Mouse (Mus musculus) bone marrow, adult 2 months (tissue): ENCODE results near the gene Syt11. TPM values are rescaled to one million over a fixed set of nuclear protein-coding genes. Genes with fewer than 3 reads are reported as not detected.
A peak's percentile ranks its signal among the peaks of the same experiment; 100 is the strongest.
"Not testable (repeated sequence)": the region's sequence is repeated elsewhere in the genome, so short reads cannot be mapped to it uniquely, and the experiment has no call there.

Experiments used
- H3K27ac ChIP-seq: fragments of 200-500 bp; 2 replicates; pipeline ENCODE4 v1.5.1; 2012; ENCODE audit warnings: low read depth, mild to moderate bottlenecking, control low read depth, inconsistent platforms, low read length; ENCODE audit not compliant: control insufficient read depth, poor library complexity, insufficient read depth
- H3K4me1 ChIP-seq: fragments of 200-500 bp; 2 replicates; pipeline ENCODE4 v1.6.1; 2011; ENCODE audit warnings: low read length; ENCODE audit not compliant: control insufficient read depth, insufficient read depth
- H3K4me3 ChIP-seq: fragments of 200-500 bp; replicated peaks from 2 replicates; pipeline ENCODE3; 2011; ENCODE audit warnings: mild to moderate bottlenecking, low read depth, low read length, control low read depth; ENCODE audit not compliant: control insufficient read depth
- CTCF ChIP-seq: fragments of 200-500 bp; IDR thresholded peaks from 2 replicates; pipeline ENCODE4 v1.5.1; 2011; ENCODE audit warnings: low read length, control low read depth; ENCODE audit not compliant: control insufficient read depth, insufficient read depth
- POLR2A ChIP-seq: fragments of 200-500 bp; IDR thresholded peaks from 2 replicates; pipeline ENCODE4 v1.6.1; 2011; ENCODE audit warnings: low read depth, mild to moderate bottlenecking, control low read depth, low read length, borderline replicate concordance; ENCODE audit not compliant: control insufficient read depth
- WGBS: fragments of 180-500 bp; shearing (Covaris S2); methylation state at CpG from one replicate; pipeline ENCODE4 v1.1.7; 2018; 5-methylcytosine and 5-hydroxymethylcytosine counted together
- polyA plus RNA-seq: library from polyadenylated mRNA; stranded (reverse); fragments of >200 nt; gene quantifications from 2 replicates; pipeline ENCODE4 v1.2.4, GENCODE M21; 2011; ENCODE audit warnings: low replicate concordance; ENCODE audit not compliant: missing spikeins, insufficient read depth, insufficient read length

The Syt11 gene
- polyA plus RNA-seq: 3.4 and 5.5 TPM in 2 replicates

DNA sequence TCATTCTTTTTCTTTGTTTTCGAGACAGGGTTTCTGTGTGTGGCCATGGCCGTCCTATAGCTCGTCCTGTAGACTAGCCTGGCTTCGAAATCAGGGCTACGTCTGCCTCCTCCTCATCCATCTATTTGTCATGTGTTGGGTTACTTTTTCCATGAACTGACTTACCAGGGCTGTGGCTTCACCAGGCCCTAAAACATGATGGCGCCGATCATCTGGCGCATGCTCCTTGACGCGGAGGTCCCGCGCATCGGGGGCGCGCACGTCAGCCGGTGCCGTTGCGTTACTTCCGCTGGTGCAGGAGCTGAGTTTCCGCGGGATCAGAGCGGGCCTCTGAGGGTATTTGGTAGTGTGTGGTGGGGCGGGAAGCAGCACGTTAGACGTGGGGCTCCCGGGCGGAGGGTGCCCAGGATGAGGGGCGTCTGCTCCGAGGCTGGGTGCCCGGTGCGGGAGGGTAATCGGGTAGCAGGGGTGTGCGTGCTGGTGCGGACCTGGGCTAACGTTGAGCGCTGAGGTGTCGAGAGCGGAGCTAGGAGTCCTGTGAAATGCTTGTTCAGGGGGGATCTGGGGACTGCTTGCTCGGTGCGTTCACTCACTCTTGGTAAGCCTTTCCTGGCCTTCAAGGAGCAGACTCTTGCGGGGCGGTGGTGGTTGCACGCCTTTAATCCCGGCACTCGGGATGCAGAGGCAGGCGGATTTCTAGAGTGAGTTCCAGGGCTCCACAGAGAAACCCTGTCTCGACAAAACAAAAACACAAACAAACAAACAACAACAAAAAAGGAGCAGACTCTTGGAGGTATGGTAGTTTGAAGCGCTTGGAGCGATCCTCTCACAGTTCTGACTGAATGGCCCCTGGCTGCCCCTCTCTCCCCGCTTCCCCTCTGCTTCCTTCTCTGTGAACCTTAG lies at the start of gene Syt11:
Gene Syt11, minus strand, starts transcription at position 226 of the 903 bp plus-strand sequence.
- not testable (repeated sequence) for H3K27ac ChIP-seq, H3K4me1 ChIP-seq
- peak within 1 kb of the TSS; percentile 61 for H3K4me3 ChIP-seq
- WGBS: 4% methylated on average over 38 of the region's 51 CpGs

DNA sequence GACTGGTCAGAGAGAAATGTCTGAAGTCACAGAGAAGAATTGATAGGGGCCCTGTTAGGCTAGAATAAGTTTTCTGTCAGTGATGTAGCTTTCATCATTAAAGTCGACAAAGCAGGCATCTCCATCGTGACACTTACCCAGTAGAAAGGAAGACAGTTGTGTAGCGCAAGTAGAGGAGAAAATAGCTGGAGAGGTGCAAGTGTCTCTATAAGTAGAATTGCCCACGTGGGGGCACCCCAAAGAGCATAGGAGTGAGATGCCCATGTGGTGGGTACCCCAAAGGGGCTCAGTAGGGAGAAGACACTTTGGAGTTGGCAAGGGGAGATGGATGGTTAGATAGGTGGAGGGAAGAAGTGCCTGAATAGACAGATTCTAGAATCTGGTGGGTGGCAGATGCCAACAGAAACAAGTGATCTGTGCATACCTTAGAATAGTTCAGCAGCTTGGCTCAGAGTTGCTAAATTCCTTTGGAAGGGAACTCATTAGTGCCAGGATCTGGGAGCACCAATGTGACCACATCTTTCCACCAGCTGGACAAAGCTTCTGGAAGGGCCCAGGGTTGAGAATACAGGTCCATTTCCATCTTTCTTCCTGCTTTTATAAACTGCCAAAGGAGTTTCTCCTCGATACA lies 29.1 kb upstream of the Syt11 start:
- H3K4me3 ChIP-seq: no peak overlapping the region
- TF ChIP-seq CTCF: no peak
- TF ChIP-seq POLR2A: no peak
- WGBS: 87% methylated on average over 5 of the region's 5 CpGs
- H3K4me1 ChIP-seq: no peaks in the 10 kb centered on the region
- H3K27ac ChIP-seq: no peak overlapping the region

DNA sequence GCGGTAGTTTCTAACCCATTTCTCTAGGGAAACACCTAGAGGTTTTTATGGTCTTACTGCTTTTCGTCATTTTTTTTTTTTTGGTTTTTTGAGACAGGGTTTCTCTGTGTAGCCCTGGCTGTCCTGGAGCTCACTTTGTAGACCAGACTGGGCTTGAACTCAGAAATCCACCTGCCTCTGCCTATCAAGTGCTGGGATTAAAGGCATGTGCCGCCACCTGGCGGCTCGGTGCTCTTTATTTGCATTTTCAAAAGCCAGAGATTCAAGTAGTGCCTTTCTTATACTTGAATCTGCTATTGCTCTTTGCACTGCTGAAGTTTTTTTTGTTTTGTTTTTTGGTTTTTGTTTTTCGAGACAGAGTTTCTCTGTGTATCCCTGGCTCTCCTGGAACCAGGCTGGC lies 22.5 kb upstream of the Syt11 start:
- H3K4me3 ChIP-seq, H3K27ac ChIP-seq, H3K4me1 ChIP-seq: not testable (repeated sequence)
- 85% methylated on average over 6 of the region's 6 CpGs for WGBS

DNA sequence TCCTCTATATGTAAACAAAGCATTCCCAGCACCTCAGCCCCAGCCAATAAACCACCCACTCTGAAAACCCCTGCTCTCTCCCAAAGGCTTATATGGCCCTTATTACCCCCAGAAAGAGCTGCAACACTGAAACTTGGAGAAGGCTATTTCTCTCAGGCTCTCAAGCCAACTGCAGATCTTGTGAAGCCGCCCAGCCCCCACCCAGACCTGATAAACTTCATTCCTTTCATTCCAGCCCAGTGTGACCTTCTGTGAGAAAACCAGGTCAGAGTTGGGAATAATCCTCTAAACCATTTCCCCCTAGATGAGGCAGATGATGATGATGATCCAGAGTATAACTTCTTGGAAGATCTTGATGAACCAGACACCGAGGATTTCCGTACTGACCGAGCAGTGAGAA lies 13.1 kb upstream of the Syt11 start:
- not testable (repeated sequence) for H3K4me3 ChIP-seq, H3K27ac ChIP-seq, H3K4me1 ChIP-seq
- WGBS: 96% methylated on average over 3 of the region's 4 CpGs

DNA sequence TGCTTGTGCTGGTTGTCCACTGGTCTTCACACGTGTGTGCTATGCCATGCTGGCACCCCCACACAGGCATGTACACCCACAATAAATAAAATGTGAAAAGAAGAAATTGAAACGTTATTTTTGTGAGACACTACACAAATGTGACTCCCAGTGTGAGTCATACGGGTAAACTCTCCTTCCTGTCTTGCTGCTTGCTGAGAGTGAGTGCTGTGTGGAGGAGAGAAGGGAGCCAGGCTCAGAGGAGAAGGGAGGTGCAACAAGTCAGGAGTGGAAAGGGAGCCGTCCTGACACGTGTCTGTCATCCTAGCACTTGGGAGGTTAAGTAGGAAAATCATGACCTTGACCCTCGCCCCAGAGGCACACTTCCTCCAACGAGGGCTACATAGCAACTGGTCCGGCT lies 11.8 kb upstream of the Syt11 start:
- not testable (repeated sequence) for H3K4me1 ChIP-seq, H3K4me3 ChIP-seq, H3K27ac ChIP-seq
- WGBS: no CpG with 5 or more reads among the region's 8 CpGs

DNA sequence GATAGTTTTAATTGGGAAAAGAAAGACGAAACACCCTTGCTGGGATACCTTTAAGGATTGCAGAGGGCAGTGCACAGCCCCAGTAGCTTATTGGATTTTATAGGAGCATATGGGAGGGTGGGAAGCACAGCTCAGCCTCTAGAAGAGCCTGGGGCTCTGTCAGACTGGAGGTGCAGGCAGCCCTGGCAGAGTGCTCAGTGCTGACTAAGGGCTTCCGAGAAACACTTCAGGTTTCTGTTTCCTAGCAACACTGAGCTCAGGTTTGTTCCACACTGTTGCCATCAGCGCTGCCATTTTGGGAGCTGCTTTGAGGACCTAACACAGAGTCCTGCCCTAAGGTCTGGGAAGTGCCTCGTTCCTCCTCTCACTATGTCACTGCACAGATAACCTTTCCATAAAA lies 11.4 kb upstream of the Syt11 start:
- 83% methylated on average over 1 of the region's 4 CpGs for WGBS
- not testable (repeated sequence) for H3K4me1 ChIP-seq, H3K27ac ChIP-seq, H3K4me3 ChIP-seq

DNA sequence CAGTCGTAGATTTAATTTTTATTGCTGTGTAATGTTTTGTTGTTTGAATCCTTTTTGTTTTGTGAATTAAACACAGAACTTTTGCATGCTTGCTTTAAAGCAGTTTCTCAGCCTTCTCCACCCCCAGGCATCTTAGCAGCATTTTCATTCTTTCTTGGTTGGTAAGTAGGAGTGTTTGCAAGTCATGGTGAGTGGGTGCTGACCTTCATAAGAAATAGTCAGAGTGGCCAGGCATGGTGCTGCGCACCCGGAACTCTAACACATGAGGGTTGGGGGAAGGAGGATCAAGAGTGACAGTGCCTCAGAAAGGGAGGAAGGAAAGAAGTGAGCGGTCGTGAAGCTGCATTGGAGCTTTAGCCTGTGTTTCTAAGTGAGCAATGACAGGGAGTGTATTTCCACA lies 9.9 kb upstream of the Syt11 start:
- WGBS: 92% methylated on average over 5 of the region's 5 CpGs
- H3K4me1 ChIP-seq: no peaks in the 10 kb centered on the region
- H3K27ac ChIP-seq: no peak overlapping the region
- H3K4me3 ChIP-seq: no peak overlapping the region
- no peak for TF ChIP-seq POLR2A
- no peak for TF ChIP-seq CTCF

DNA sequence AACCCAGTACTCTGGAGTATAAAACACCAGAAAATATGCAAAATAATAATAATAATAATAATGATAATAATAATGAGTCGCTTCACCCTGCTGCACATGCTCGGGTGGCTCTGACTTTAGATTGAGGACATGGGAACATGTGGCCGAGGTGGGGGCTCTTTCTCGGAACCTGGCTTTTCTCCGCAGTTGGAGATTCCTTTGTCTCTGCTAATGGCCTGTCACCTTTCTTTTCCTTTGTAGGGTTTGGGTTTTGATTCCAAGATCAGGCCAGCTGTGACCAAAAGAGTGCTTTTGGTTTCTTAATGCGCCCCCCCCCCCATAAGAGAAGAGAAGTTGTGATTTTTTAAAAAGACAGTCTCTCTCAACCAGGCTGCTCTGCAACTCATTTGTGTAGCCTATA lies 1.8 kb downstream of the Syt11 start:
- WGBS: 90% methylated on average over 6 of the region's 6 CpGs

DNA sequence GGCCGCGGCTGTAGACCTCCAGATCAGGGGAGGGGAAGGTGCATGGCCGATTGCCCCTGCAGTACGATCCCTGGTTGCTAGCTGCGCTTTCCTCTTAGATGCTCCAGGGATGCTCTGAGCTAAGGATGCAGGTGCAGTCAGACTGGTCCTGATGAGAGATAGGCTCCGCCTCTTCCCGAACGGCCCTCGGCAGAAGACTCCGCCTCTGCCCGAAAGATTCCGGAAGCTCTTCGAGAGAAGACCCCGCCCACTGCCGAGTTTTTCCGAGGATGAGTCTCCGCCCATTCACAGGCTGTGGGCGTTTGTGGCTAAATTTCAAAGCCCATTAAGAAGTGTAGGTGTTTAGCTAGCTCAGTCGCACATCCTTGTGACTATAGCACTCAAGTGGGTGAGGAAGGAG lies 2.6 kb downstream of the Syt11 start:
- not testable (repeated sequence) for H3K4me1 ChIP-seq, H3K27ac ChIP-seq, H3K4me3 ChIP-seq
- WGBS: under 1% methylated on average over 19 of the region's 19 CpGs

More for the DNA sequence above, 1.8 kb downstream of the Syt11 start:
- H3K4me1 ChIP-seq, H3K27ac ChIP-seq, H3K4me3 ChIP-seq: not testable (repeated sequence)

DNA sequence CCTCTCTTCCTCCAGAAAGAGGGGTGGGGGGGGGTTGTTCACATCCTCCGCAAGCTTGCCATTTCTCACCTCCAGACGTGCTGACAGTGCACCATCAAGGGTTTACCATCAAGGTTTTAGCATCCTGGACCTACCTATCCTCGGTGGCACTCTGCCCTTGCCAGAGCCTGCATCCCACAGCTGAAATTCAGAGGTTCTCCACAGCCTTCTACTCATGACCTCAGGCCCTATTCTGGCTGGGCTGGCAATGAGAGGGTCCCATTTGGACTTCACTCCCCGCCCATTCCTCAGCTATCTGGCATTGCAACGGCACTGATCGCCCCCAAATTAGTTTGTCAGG lies 3.1 kb downstream of the Syt11 start:
- H3K4me1 ChIP-seq, H3K4me3 ChIP-seq, H3K27ac ChIP-seq: not testable (repeated sequence)
- WGBS: 4% methylated on average over 3 of the region's 6 CpGs

DNA sequence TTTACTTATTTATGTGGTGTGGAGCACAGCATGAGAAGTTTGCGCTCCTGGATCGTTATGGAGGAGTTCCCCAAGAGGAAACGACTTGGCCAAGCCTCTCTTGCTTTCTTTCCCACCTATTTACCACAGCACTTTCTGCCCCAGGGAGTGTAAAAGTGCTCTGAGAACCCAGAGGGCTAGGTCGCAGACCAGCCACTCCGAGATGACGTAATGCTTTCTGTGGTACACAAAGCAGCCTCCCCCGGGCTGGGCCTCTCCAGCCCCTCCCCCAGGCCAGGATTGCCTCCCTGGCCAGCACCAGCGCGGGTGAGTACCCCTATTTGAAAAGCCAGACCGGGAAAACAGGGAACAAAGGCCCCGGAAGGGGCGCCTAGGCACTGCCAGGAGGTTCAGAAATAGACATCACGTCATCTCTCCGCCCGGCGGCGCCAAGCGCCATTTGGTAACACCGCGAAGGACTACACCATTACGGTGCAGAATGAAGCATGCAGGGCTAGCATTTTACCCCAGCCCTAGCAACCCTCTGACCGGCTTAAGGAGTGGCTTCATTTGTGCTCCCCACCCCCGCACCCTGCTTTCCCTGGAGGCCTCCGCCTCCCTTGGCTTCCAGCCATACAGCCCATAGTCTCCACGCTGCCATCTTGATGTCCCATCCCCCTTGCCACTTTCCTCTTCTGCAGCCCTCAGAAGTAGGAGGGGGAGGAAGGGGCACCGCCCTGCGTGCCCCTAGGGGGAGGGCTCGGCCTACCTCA lies 3.6 kb downstream of the Syt11 start:
- not testable (repeated sequence) for H3K4me3 ChIP-seq, H3K4me1 ChIP-seq
- H3K27ac ChIP-seq: peak overlapping the region; percentile 9; the same call in 1 of the 2 replicates
- WGBS: 3% methylated on average over 24 of the region's 28 CpGs
